Mouse (Mus musculus): ENCODE measurements around the gene Atad2b. TPM values are rescaled to one million over a fixed set of nuclear protein-coding genes. Genes with fewer than 3 reads are reported as not detected.
"Not testable (repeated sequence)": the region's sequence is repeated elsewhere in the genome, so short reads cannot be mapped to it uniquely, and the experiment has no call there.

Atad2b gene
- polyA plus RNA-seq, 1 experiment: 2.3 TPM

DNA sequence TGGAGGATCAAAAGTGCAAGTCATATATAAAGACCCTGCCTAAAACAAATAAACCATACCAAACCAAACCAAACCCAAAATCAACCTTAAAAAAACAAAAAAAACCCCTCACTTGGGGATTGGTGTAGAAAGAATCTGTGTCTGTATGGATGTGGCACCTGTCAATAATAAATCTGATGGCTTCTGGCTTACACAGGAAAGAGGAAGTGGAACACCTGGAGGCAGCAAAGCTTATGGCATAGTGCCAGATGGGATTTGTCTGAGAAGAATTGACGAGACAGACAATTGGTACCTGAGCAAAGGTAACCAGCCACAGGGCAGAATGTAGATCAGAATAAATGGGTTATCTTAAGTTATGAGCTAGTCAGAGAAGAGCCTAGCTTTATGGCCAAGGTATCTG lies 32.1 kb upstream of the Atad2b start:
- Histone ChIP-seq H3ac (ENCODE audit: control insufficient read depth, insufficient read length, low read depth) (no peak overlapping the region), H3K79me3 (ENCODE audit: low read depth) (no peaks in the 10 kb centered on the region), H3K36me3 (ENCODE audit: control insufficient read depth, insufficient read depth) (peaks cover 18% of the 10 kb centered on the region), H3K27me3 (ENCODE audit: control insufficient read depth, insufficient read depth, insufficient read length) (no peaks in the 10 kb centered on the region), H3K79me2 (ENCODE audit: control insufficient read depth, insufficient read depth) (no peaks in the 10 kb centered on the region), H3K4me3 (ENCODE audit: insufficient read depth, poor library complexity, severe bottlenecking) (no peak overlapping the region)
- TF ChIP-seq MAX (IDR thresholded peaks at IDR 0.05) (no peak), CTCF (IDR thresholded peaks at IDR 0.05; ENCODE audit: control insufficient read depth, insufficient read depth, insufficient read length) (no peak), FOSL1 (IDR thresholded peaks at IDR 0.05; ENCODE audit: insufficient read depth, low read length, poor library complexity, severe bottlenecking) (no peak), USF1 (IDR thresholded peaks at IDR 0.05; ENCODE audit: low read depth) (no peak), CEBPB (IDR thresholded peaks at IDR 0.05; ENCODE audit: low read depth) (no peak), MYOG (IDR thresholded peaks at IDR 0.05; ENCODE audit: control insufficient read depth, extremely low read depth, insufficient read length) (no peak), MYOD1 (IDR thresholded peaks at IDR 0.05; ENCODE audit: control insufficient read depth, insufficient read length, low read depth) (no peak)

DNA sequence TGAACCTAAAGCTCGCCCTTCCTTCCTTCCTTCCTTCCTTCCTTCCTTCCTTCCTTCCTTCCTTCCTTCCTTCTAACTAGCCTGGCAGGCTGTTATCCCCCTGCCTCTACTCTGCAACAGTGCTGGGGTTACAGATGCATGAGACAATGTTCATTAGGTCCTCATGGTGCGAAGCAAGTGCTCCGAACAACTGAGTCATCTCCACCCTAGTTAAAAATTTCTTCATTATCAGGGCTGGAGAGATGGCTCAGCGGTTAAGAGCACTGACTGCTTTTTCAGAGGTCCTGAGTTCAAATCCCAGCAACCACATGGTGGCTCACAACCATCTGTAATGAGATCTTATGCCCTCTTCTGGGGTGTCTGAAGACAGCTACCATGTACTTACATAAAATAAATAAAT lies 30.6 kb upstream of the Atad2b start:
- H3K36me3 ChIP-seq (ENCODE audit: control insufficient read depth, insufficient read depth): peaks cover 25% of the 10 kb centered on the region
- H3K4me3 ChIP-seq (ENCODE audit: insufficient read depth, poor library complexity, severe bottlenecking); H3K79me3 ChIP-seq (ENCODE audit: low read depth); H3K79me2 ChIP-seq (ENCODE audit: control insufficient read depth, insufficient read depth); H3K27me3 ChIP-seq (ENCODE audit: control insufficient read depth, insufficient read depth, insufficient read length); H3ac ChIP-seq (ENCODE audit: control insufficient read depth, insufficient read length, low read depth): not testable (repeated sequence)

DNA sequence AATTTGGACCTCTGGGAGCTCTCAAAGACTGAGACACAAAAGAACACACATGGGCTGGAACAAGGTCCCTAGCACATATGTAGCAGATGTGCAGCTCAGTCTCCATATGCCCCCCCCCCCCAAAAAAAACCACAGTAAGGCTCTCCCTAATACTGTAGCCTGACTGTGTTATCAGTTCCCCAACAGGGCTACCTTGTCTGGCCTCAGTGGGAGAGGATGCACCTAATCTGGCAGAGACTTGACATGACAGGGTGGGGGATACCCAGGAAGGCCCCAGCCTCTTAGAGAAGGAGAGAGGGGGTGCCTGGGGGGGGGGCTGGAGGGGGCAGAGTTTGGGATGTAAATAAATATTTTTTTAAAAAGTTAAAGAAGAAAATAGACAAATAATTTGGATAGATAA lies 28.4 kb upstream of the Atad2b start:
- Histone ChIP-seq H3K4me3 (ENCODE audit: insufficient read depth, poor library complexity, severe bottlenecking) (no peak overlapping the region), H3K79me3 (ENCODE audit: low read depth) (no peaks in the 10 kb centered on the region), H3ac (ENCODE audit: control insufficient read depth, insufficient read length, low read depth) (no peak overlapping the region), H3K36me3 (ENCODE audit: control insufficient read depth, insufficient read depth) (peaks cover 23% of the 10 kb centered on the region), H3K27me3 (ENCODE audit: control insufficient read depth, insufficient read depth, insufficient read length) (no peaks in the 10 kb centered on the region), H3K79me2 (ENCODE audit: control insufficient read depth, insufficient read depth) (no peaks in the 10 kb centered on the region)
- no peak for TF ChIP-seq MYOD1 (IDR thresholded peaks at IDR 0.05; ENCODE audit: control insufficient read depth, insufficient read length, low read depth)
- no peak for TF ChIP-seq MAX (IDR thresholded peaks at IDR 0.05)
- no peak for TF ChIP-seq MYOG (IDR thresholded peaks at IDR 0.05; ENCODE audit: control insufficient read depth, extremely low read depth, insufficient read length)
- no peak for TF ChIP-seq FOSL1 (IDR thresholded peaks at IDR 0.05; ENCODE audit: insufficient read depth, low read length, poor library complexity, severe bottlenecking)
- TF ChIP-seq USF1 (IDR thresholded peaks at IDR 0.05; ENCODE audit: low read depth): no peak
- TF ChIP-seq CEBPB (IDR thresholded peaks at IDR 0.05; ENCODE audit: low read depth): no peak
- no peak for TF ChIP-seq CTCF (IDR thresholded peaks at IDR 0.05; ENCODE audit: control insufficient read depth, insufficient read depth, insufficient read length)

GRCm38 (mm10) chr12:4889251-4889650 lies 27.9 kb upstream of the Atad2b start:
- no peaks in the 10 kb centered on the region for H3K79me2 ChIP-seq (ENCODE audit: control insufficient read depth, insufficient read depth)
- H3K4me3 ChIP-seq (ENCODE audit: insufficient read depth, poor library complexity, severe bottlenecking): no peak overlapping the region
- H3ac ChIP-seq (ENCODE audit: control insufficient read depth, insufficient read length, low read depth): no peak overlapping the region
- H3K27me3 ChIP-seq (ENCODE audit: control insufficient read depth, insufficient read depth, insufficient read length): no peaks in the 10 kb centered on the region
- H3K79me3 ChIP-seq (ENCODE audit: low read depth): no peaks in the 10 kb centered on the region
- peaks cover 26% of the 10 kb centered on the region for H3K36me3 ChIP-seq (ENCODE audit: control insufficient read depth, insufficient read depth)
- TF ChIP-seq MYOD1 (IDR thresholded peaks at IDR 0.05; ENCODE audit: control insufficient read depth, insufficient read length, low read depth) (no peak), FOSL1 (IDR thresholded peaks at IDR 0.05; ENCODE audit: insufficient read depth, low read length, poor library complexity, severe bottlenecking) (no peak), MAX (IDR thresholded peaks at IDR 0.05) (no peak), USF1 (IDR thresholded peaks at IDR 0.05; ENCODE audit: low read depth) (no peak), CTCF (IDR thresholded peaks at IDR 0.05; ENCODE audit: control insufficient read depth, insufficient read depth, insufficient read length) (no peak), MYOG (IDR thresholded peaks at IDR 0.05; ENCODE audit: control insufficient read depth, extremely low read depth, insufficient read length) (no peak), CEBPB (IDR thresholded peaks at IDR 0.05; ENCODE audit: low read depth) (no peak)

DNA sequence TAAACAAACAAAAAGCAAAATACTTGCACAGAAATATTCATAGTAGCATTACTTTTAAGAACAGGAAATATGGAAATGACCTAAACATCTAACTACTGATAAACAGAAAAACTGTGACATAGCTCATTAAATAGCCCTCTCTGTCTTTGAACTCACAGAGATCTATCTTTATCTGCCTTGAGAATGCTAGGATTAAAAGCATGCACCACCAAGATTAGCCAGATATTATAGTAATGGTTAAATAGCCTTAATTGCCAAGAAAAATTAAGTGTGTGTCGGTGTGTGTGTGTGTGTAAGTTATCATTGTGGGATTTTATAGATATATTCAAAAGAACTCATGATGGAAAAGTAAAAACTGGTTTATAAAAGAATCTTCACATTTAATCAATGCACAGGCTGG lies 27.3 kb upstream of the Atad2b start:
- H3K79me2 ChIP-seq (ENCODE audit: control insufficient read depth, insufficient read depth): no peaks in the 10 kb centered on the region
- no peaks in the 10 kb centered on the region for H3K27me3 ChIP-seq (ENCODE audit: control insufficient read depth, insufficient read depth, insufficient read length)
- no peaks in the 10 kb centered on the region for H3K79me3 ChIP-seq (ENCODE audit: low read depth)
- H3ac ChIP-seq (ENCODE audit: control insufficient read depth, insufficient read length, low read depth): no peak overlapping the region
- TF ChIP-seq USF1 (IDR thresholded peaks at IDR 0.05; ENCODE audit: low read depth) (no peak), MYOG (IDR thresholded peaks at IDR 0.05; ENCODE audit: control insufficient read depth, extremely low read depth, insufficient read length) (no peak), CTCF (IDR thresholded peaks at IDR 0.05; ENCODE audit: control insufficient read depth, insufficient read depth, insufficient read length) (no peak), CEBPB (IDR thresholded peaks at IDR 0.05; ENCODE audit: low read depth) (no peak), MYOD1 (IDR thresholded peaks at IDR 0.05; ENCODE audit: control insufficient read depth, insufficient read length, low read depth) (no peak), FOSL1 (IDR thresholded peaks at IDR 0.05; ENCODE audit: insufficient read depth, low read length, poor library complexity, severe bottlenecking) (no peak), MAX (IDR thresholded peaks at IDR 0.05) (no peak)
- H3K4me3 ChIP-seq (ENCODE audit: insufficient read depth, poor library complexity, severe bottlenecking): no peak overlapping the region
- H3K36me3 ChIP-seq (ENCODE audit: control insufficient read depth, insufficient read depth): peaks cover 26% of the 10 kb centered on the region

- no peak overlapping the region for H3ac ChIP-seq (ENCODE audit: control insufficient read depth, insufficient read length, low read depth)
- H3K4me3 ChIP-seq (ENCODE audit: insufficient read depth, poor library complexity, severe bottlenecking): no peak overlapping the region
- TF ChIP-seq USF1 (IDR thresholded peaks at IDR 0.05; ENCODE audit: low read depth): no peak
- H3K36me3 ChIP-seq (ENCODE audit: control insufficient read depth, insufficient read depth): peaks cover 18% of the 10 kb centered on the region
- H3K79me2 ChIP-seq (ENCODE audit: control insufficient read depth, insufficient read depth): no peaks in the 10 kb centered on the region
- H3K79me3 ChIP-seq (ENCODE audit: low read depth): no peaks in the 10 kb centered on the region
- no peaks in the 10 kb centered on the region for H3K27me3 ChIP-seq (ENCODE audit: control insufficient read depth, insufficient read depth, insufficient read length)
These were observed 19.1 kb upstream of the Atad2b start for GRCm38 (mm10) chr12:4898024-4898423.
